Mouse (Mus musculus) retina, embryonic 14.5 days (tissue): ENCODE results near the gene Mmp14.
A peak's percentile ranks its signal among the peaks of the same experiment; 100 is the strongest.

ENCODE experiments used
- DNase-seq: peaks from one replicate; pipeline ENCODE4 v3.0.0-alpha.2; 2015; ENCODE audit warnings: low spot score

The Mmp14 gene

DNA sequence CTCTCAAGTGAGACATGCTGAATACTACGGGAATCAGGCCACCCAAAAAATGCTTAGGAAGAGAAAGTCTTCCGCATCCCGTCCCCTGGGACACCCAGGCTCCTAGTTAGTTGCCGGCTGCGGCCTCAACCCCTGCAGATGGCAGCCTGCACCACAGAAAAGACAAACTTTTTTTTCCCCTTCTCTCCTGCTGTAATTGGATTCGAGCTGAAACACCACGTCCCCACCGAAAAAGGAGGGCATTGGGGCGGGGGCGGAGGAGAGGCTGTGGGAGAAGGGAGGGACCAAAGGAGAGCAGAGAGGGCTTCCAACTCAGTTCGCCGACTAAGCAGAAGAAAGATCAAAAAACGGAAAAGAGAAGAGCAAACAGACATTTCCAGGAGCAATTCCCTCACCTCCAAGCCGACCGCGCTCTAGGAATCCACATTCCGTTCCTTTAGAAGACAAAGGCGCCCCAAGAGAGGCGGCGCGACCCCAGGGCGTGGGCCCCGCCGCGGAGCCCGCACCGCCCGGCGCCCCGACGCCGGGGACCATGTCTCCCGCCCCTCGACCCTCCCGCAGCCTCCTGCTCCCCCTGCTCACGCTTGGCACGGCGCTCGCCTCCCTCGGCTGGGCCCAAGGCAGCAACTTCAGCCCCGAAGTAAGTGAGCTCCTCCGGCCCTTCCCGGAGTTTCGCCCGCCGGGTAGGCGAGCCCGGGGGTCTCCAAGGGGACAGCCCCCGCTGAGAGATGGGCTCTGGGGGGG, at the start of gene Mmp14:
Gene Mmp14, plus strand, starts transcription at position 279 of the 744 bp plus-strand sequence.
- DNase-seq = peak; percentile 79

DNA sequence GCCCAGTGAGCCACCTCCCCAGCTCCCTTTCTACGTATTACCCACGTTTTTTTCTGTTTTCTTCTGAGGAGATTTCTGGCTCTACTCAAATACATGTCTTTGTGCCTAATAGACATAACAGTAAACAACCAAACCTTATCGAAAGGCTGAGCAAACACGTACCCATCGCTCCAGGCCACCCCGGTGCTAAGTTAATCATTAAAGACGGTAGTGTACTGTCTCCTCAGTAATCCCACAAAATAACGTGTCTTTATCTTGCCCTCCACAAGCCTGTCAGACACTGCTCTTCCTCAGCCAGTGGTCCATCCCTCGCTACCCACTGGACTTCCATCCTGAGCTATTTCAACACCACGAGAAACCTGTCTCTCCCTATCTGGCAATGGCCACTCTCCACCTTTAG, 49.6 kb upstream of the Mmp14 start:
- DNase-seq = no peak

DNA sequence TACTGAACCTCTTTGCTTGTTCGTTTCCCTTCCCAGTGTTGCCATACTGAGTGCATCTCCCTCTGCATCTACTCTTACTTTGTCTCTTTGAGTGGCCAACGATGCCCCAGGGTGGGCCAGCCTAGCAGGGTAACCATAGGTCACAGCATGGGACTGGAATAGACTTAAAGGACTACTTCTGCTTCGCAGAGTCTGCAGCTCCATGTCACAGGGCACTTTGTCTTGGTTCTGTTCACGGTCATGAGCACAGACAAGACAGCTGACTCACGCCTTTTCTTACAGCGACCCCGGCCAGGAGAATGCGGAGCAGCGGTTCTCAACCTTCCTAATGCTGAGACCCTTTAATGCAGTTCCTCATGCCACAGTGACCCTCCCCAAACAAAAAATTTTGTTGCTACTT, 48.8 kb upstream of the Mmp14 start:
- peak; percentile 68 for DNase-seq

DNA sequence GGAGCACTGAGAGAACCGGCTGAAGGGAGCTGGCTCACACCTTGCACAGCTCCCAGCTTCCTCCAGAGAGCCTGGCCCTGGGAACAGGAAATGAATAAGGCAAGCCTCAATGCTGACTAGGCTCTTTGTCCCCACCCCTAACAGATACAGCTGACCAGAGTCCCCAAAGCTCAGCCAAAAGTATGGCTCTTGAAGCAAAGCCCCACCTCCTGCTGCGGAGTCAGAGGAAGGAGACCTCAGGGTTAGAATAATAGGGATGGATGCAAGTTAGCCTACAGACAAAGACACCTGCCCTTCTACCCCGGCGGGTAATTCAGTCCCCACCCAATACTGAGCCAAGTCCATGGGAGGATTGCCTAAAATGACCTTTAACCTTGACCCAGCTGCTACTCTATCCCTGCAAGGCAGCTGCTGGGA, 48.0 kb upstream of the Mmp14 start:
- no peak for DNase-seq

DNA sequence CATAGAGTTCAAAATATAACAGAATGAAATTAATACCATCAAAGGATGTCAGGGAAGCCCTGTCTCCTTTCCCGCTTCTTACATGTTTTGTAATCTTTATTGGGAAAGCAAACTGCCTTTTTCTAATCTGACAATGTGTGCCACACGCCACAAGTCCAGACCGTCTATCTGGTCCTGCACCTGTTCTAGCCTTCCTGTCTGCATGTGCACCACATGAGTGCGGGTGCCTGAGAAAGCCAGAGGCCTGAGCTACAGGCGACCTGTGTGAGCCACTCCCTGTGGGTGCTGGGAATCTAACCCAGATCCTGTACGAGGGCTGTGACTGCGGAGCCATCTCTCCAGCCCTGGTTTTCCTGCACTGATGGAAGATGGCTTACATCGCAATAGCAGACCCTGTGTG, 47.0 kb upstream of the Mmp14 start:
- no peak for DNase-seq

DNA sequence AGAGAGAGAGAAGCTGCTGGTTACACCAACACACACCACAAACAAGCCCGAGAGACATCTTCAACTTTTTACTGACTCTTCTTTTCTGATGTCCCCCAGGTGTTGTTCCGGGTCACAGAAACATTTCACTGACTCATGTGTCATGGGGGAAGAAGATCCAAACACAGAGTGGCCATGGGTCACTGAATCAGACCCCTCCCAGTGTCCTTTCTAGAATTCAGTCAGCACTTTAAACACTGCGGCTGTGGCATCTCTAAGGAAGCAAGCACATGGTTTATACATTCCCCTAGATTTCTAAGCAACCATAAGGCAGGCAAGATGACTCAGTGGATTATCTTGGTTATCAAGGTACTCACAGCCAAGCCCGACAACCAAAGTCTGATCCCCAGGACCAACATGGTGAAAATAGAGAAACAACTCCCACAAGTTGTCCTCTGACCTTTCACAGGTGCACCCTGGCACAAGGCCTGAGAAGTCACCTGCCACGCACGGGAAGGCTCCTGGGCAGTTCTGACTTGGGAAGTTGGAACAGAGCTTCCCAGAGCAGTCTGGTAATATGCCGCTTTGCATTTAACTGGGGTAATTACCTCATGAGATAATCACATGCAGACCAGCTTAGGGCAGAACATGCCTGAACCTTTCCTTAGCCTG, 45.3 kb upstream of the Mmp14 start:
- DNase-seq = no peak

DNA sequence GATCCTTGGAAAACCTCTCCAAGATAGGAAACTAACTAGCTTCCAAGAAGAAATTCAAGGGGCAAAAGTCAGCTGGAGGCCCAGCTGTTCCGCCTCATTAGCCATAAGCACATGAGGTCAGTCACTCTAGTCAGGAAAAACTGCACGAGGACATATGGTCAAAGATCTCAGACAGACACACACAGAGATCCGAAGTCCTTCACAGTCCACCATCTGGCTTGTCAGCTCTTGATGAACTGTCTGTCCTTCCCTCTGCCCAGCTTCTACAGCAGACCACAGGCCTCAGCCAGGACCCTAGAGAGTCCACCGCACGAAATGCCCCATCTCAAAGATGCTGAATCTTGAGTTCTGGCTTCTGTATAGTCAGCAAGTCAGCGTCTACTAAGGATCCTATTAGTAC, 43.9 kb upstream of the Mmp14 start:
- peak; percentile 26 for DNase-seq

DNA sequence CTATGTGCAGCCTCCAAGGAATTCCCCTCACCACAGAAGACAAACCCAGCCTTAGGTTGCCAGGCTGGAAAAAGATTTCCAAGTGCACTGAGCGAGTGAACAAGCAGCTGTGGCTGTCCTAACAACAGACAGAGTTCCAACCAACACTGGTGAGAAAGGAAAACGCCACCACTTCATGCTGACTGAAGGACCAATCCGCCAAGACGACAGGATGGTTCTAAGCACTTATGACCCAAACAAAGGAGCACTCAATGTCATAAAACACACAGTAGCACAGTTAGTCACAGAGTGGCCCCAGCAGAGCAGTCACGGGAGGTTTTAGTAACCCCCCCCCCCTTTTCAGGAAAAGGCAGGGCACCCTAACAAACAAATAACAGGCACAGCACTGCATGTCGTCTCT, 40.6 kb upstream of the Mmp14 start:
- DNase-seq = no peak

DNA sequence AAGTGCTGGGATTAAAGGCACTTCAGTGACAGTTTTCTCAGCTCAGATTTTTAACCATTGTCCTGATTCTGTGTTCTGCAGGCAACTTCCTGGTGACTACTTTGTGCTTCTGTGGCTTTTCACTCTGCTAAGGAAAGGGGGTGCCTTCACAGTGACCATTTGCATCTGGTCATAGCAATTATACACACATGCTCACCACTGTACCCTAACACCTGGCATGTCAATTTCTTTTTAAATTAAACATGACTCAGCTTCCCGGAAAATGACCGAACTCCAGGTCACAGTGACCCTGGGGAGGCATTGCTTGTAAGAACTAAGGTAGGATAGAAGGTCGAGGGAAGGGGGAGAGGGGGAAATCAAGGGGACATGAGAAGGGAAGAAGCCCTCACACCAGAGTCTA, 37.6 kb upstream of the Mmp14 start:
- DNase-seq = no peak

DNA sequence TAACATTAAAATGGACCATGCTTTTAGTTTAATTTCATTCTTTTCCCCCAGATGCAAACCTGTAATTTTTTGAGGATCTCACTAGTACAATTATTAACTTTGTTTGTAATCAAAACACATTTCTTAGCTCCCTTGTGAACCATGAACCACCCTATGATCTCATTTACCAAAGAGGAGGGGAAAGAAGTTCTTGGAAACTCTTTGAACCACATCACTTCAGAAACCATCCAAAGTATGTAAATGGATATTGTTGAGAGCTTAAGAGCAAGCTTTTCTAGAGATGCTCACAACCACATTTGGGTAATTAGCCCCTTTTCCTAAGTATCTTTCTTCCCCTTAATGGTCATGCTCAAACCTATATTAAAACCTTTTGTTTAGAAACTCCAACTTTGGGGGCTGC, 37.1 kb upstream of the Mmp14 start:
- DNase-seq = no peak

DNA sequence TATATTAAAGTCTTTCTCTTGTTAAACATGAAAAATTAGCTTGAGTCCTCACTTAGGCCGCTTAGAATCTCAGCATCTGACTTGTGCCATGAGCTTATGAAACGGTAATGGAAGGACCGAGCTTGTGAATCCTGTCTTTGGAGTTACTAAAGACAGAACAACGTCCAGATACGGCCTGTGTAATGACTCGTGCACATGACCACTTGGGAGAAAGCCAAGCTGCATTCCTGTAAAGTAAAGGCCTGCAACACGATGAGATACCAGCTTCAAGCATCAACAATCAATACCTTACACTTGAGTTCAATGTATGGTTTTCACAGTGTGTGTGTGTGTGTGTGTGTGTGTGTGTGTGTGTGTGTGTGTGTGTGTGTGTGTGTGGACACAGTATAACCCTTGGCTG, 34.7 kb upstream of the Mmp14 start:
- DNase-seq = no peak

DNA sequence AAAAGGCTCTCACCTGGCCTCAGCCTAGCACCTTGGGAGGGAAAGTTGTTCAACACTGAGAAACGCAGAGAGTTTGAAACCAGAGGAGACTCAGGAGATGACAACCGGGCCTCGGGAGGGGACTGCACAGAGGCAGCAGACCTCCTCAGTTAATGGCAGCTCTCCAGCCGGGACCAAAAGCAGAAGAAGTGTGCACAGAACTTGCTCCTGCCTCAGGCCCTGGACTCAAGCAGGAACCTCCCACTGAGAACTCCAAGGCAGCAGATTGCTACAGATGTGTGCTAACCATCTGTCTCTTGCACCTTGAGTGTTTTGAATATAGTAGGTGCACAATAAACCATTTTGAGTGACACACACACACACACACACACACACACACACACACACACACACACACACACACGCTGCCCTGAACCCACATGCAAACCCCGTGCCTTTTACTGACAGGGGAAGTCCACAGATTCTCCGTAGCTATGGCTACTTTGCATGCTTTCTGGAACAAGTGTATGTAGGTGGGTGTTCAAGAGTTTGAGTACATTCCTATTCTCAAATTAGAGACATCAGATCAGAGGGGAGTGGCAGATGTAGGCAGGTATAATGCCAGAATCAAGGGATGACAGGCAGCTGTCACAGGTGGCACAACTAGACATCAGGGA, 33.4 kb upstream of the Mmp14 start:
- DNase-seq = no peak

DNA sequence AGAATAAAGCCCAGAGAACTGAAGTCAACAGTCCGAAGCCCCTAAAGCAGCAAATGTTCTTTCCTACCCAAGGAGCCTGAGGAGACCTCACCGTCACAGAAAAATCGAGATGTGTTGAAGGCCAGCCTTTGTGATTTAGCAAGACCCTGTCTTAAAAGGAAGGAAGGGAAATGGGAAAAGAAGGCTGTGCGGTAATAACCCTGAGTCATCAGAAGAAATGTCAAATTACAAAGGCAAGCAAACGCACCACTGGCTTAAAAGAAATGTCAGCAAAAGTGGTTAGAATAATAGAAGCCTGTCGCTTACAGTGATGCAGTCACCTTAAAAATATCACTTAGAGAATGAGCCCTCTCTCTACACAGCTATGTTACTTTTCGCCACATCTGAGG, 32.9 kb upstream of the Mmp14 start:
- DNase-seq = no peak

DNA sequence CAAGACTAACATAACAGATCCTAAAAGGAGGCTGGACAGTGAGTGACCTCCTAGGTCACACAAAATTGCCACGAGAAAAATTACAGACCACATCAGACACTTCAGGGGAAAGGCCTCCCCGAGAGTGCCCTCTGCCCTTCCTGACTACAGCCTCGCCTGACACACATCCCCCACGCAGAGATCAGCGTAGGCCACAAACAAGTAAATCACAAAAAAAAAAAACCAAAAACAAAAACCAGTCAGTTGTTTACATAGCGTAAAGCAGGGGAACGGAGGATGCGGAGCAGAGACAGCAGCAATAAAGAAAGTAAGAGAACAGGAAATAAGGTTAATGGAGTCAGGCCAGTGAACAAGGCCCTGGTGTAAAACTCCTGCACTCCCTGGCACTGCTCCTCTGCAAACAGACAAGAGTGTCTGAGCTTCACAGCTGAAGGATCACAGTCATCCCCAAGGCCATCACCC, 32.5 kb upstream of the Mmp14 start:
- no peak for DNase-seq

DNA sequence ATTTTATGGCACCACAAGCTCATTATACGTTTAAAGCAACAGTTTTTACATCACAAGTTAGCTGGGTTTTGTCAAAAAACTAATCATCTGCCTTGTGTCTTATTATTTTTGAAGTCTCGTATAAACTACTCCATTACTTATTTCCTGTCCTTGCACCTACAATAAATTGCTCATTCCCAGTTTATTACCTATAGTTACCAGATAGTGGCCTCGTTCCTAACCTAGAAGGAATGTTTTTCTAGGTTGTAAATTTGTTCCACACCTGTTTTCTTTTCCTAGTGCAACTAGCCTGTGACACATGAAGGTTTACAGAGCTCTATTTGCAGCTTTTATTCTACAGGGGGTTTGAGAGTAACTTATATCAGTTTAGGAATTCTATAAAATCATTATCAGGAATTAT, 29.7 kb upstream of the Mmp14 start:
- no peak for DNase-seq

DNA sequence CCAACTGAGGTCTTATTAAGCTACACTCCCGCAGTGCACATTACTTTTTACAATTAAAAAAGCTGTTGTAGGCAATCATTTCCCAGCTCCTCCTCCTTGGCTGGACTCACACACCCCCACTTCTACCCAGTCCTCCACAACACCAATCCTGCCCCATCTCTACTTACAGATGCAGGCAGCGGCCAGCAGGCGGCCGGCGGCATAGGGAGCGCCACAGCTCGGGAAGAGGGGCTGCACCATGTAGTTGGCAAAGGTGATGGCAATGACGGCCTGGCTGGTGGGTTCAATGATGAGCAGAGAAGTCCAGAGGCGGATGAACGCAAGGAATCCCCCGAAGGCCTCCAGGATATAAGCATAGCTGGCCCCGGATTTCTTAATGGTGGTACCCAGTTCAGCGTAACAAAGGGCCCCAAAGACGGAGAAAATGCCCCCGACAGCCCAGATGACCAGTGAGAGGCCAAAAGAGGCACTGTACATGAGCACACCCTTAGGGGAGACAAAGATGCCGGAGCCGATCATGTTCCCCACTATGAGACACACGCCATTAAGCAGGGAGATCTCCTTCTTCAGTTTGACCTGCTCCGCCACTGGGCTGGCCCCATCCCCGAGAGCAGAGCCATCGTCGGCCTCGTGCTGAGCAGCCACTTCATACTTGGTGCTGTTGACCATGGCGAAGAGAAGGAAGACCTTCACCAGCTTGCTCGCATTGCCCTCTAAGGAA, 22.9 kb upstream of the Mmp14 start:
- DNase-seq = no peak

DNA sequence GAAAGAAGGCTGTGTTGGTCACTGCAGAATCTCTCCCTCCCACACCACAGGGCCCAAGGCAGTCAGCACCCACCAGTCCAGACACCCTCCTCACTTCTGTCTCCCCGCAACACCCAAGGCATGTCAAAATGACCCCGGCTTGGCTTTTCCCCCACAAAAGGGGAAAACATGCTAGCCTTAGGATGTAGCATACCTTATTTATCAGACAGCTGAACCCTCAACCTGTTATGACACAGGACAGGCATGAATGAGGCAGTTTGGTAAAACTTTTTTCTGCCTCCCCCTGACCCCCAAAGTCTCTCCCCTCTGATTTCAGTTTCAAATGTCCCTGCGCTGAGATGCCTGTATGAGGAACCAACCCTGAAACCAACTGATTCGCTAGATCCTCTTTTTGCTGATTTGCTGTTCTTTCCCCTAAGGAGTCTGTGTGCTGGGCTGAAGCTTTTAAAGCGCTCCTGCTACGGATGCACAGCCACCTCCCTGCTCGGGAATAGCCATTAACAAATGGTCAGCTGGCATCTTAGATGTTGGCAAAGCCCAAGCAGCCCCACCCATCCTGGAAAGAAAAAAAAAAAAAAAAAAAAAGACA, 22.3 kb upstream of the Mmp14 start:
- DNase-seq = no peak

DNA sequence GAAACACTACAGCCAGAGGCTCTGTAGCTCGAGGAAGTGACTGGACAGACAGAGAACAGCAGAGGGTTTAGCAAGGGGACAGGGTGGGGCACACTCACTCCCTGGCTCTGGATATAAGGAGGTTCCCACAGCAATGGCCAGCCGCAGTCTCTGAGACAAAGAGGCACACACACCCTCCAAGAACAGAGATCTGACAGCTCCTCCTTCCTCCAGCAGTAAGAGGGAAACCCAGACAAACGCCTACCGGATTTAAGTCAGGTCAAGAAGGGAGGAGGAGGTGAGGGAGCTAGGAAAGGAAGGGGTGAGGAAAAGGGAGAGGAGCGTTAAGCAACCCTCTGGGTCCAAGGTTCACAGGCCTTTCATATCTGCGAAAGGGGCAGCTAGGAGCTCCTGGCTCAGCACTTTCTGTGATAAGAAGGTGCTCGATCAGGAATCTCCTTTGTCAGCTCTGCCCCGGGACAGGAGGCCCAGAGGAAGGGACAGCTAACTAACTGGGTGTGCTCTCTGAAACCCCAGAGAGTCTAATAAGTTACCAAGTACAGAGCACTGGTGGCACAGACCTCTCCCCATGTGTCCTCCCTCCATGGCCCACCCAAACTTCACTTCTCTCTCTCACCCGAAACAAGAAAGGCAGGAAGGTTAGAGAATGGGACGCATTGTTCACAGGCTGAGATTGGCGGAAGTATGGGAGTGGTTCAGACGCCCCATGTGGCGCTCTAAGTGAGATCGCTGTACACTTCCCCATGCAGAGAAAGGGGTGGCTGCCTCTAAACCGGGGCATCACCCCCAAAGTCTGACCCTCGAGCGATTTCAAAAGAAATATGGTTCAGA, 21.2 kb upstream of the Mmp14 start:
- DNase-seq = no peak

DNA sequence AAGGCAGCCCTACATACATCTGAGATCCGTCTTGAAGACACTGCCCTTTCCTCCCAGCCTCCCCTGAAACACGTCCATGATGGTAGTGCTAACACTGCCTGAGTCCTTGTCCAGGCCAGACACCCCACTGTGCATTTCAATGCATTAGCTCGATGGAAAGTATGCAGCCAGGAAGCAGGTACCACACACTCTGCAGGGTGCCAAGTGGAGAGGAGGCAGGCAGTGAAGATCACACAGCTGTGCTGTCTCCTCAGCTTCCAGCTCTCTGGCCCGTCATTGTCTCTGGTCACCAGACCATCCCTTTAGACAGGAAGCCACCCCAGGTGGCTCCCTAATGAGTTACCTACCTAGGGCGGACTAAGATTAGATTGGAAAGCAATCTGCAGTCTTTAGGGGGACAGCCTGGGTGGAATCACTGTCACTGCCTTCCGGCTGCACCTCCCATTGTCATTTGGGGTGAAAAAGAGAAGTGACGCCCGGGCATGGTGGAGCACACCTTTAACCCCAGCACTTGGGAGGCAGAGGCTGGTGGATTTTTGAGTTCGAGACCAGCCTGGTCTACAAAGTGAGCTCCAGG, 19.3 kb upstream of the Mmp14 start:
- no peak for DNase-seq

DNA sequence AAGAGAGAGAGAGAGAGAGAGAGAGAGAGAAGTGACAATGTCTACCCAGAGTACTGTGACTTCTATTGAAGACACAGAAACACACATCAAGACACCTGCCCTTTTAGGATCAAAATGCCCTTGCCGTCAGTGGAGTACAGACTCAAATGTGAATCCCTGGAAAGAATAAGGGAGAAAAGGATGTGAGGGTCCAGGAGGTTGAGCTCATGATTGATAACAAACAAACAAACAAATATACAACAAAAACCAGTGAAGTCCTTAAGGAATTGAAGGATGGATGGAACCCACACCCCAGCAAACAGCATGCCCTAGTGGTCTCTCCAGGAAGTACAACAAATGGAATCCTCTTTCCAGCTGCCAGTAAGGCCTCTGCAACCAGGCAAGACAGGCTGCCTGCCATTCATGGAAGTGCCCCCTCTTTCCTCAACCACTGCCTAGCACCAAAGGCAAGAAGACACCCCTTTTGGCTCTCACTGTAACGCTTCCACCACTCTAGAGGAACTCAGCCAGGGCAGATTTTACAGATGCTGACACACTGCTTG, 18.7 kb upstream of the Mmp14 start:
- DNase-seq = peak; percentile 85
